Mouse (Mus musculus): Measurements from ENCODE around the gene Apobec4.

DNA sequence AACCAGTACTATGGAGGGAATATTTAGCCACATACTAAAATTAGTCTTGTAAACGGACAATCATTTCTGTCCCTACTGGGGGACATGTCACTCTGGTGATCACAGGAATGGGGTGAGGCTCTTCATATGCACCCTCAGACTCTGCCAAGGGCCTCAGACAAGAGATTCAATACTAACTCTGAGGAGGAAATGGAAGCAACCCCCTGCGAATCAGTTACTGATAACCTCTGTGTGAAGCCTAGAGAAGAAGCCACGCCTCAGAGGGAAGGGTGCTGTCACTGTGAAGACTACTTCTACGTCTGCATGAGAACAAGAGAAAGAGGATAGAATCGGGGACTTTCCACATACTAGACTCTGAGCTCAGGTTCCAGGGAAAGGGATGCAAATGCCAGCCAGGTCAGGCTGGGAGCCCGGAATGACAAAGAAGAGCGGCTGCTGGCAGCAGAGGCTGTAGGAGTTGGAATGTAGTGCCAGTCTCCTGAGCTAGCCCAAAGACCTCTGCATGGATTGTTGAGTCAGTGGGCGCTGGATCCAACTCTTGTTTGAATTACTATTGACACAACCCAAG is 45.4 kb downstream of the Apobec4 start:
- TF ChIP-seq GATA1 (IDR thresholded peaks at IDR 0.05; ENCODE audit: borderline replicate concordance, low read length), result no peak
- TF ChIP-seq CTCF (IDR thresholded peaks at IDR 0.05; ENCODE audit: low read depth, low read length), result no peak
- no peak for TF ChIP-seq POLR2AphosphoS5 (IDR thresholded peaks at IDR 0.05; ENCODE audit: insufficient replicate concordance, low read depth, low read length)

All from G1E (cell line).